Mouse (Mus musculus) ES-Bruce4 (cell line): ENCODE results near the gene Olfr18.

Source experiments
- CTCF ChIP-seq: IDR thresholded peaks from one replicate; pipeline ENCODE4 v1.8.1; 2011; ENCODE audit warnings: low read depth, low read length
- EP300 ChIP-seq: IDR thresholded peaks from 2 replicates; pipeline ENCODE4 v1.6.1; 2011; ENCODE audit warnings: low read depth, low read length; ENCODE audit not compliant: insufficient read depth
- POLR2A ChIP-seq: IDR thresholded peaks from one replicate; pipeline ENCODE4 v1.8.1; 2011; ENCODE audit warnings: low read length; ENCODE audit not compliant: insufficient read depth

- no peak for TF ChIP-seq CTCF
- TF ChIP-seq POLR2A, result no peak
- no peak for TF ChIP-seq EP300
Measured at GRCm38 (mm10) chr9:20335994-20336393, at the start of gene Olfr18.
